Mouse (Mus musculus) gastrocnemius, postnatal 36 days (tissue): ENCODE results near the gene Kcnh6. TPM values are rescaled to one million over a fixed set of nuclear protein-coding genes. Genes with fewer than 3 reads are reported as not detected.

Experiments used
- DNase-seq, 2 experiments: peaks; one replicate each; pipeline ENCODE4 v3.0.0; 2022
- intact Hi-C: fragments of 180-260 bp; cut with DNase I; formaldehyde crosslinking; loops from one replicate; pipeline ENCODE4 v1.15.1; 2025
- long read RNA-seq, 2 experiments: library from polyadenylated mRNA; stranded (forward); transcript quantifications; one replicate each; pipeline ENCODE4 v2.0.0; 2021
- total RNA-seq, 2 experiments: library from RNA; stranded (reverse); gene quantifications; 2 replicates each; pipeline ENCODE4 v1.2.3; 2021

The Kcnh6 gene
- total RNA-seq, result not detected
- long read RNA-seq, experiment 1, result 0 reads
- long read RNA-seq, experiment 2, partial matches to known transcripts, result 0 of 1 reads
- long read RNA-seq, experiment 2, other reads (novel, unspliced or antisense), result 1 of 1 reads

- peak; percentile 44 to 50 for DNase-seq
- intact Hi-C loops, result no loop called here
Measured at GRCm38 (mm10) chr11:106007821-106008220, at the start of gene Kcnh6. Kcnh6 (plus strand) TSS chr11:106008124.

- DNase-seq, result no peak
- intact Hi-C loops, result no loop called here
Measured at GRCm38 (mm10) chr11:105958566-105958965, 49.4 kb upstream of the Kcnh6 start.

- DNase-seq, result no peak
- intact Hi-C loops, result no loop called here
Measured at GRCm38 (mm10) chr11:105959355-105959754, 48.6 kb upstream of the Kcnh6 start.

- DNase-seq, result no peak
- intact Hi-C loops, result no loop called here
Measured at GRCm38 (mm10) chr11:105964691-105965090, 43.2 kb upstream of the Kcnh6 start.

GRCm38 (mm10) chr11:105966288-105966687 is 41.6 kb upstream of the Kcnh6 start:
- intact Hi-C loops, result no loop called here
- no peak for DNase-seq

GRCm38 (mm10) chr11:105967741-105968574 is 40.0 kb upstream of the Kcnh6 start, which contains the start of gene Ace:
Ace (plus strand) TSS chr11:105967945.
- peak; percentile 34 to 59 for DNase-seq
- intact Hi-C loops, result loop anchor here (2.0 kb wide), 1 partner anchor 39 kb away; no protein-coding TSS in a partner anchor

GRCm38 (mm10) chr11:105968948-105969347 is 39.0 kb upstream of the Kcnh6 start:
- DNase-seq, result no peak
- intact Hi-C loops, result loop anchor here (2.0 kb wide), 1 partner anchor 40 kb away; no protein-coding TSS in a partner anchor

GRCm38 (mm10) chr11:105969516-105969915 is 38.4 kb upstream of the Kcnh6 start:
- intact Hi-C loops, result loop anchor here (2.0 kb wide), 1 partner anchor 41 kb away; no protein-coding TSS in a partner anchor
- peak; percentile 50 to 67 for DNase-seq

- intact Hi-C loops, result no loop called here
- peak in 1 of 2 experiments; percentile 34 for DNase-seq
Measured at GRCm38 (mm10) chr11:105974593-105974992, 33.3 kb upstream of the Kcnh6 start.

- intact Hi-C loops, result no loop called here
- DNase-seq, result no peak
Measured at GRCm38 (mm10) chr11:105975050-105975449, 32.9 kb upstream of the Kcnh6 start.

GRCm38 (mm10) chr11:105975636-105976035 is 32.3 kb upstream of the Kcnh6 start:
- intact Hi-C loops, result no loop called here

GRCm38 (mm10) chr11:105978232-105978631 is 29.7 kb upstream of the Kcnh6 start:
- intact Hi-C loops, result no loop called here
- DNase-seq, result no peak

More at GRCm38 (mm10) chr11:105975636-105976035, 32.3 kb upstream of the Kcnh6 start:
- DNase-seq, result no peak

- no peak for DNase-seq
- intact Hi-C loops, result no loop called here
Measured at GRCm38 (mm10) chr11:105978634-105979033, 29.3 kb upstream of the Kcnh6 start.

GRCm38 (mm10) chr11:105984452-105984851 is 23.5 kb upstream of the Kcnh6 start:
- intact Hi-C loops, result no loop called here

GRCm38 (mm10) chr11:105987446-105987845 is 20.5 kb upstream of the Kcnh6 start:
- no peak for DNase-seq
- intact Hi-C loops, result no loop called here

More at GRCm38 (mm10) chr11:105984452-105984851, 23.5 kb upstream of the Kcnh6 start:
- no peak for DNase-seq

GRCm38 (mm10) chr11:105989446-105989845 is 18.5 kb upstream of the Kcnh6 start:
- intact Hi-C loops, result no loop called here
- no peak for DNase-seq

- DNase-seq, result no peak
- intact Hi-C loops, result no loop called here
Measured at GRCm38 (mm10) chr11:105990231-105990630, 17.7 kb upstream of the Kcnh6 start.

GRCm38 (mm10) chr11:105994375-105994774 is 13.5 kb upstream of the Kcnh6 start, which contains the start of gene Ace3:
Ace3 (plus strand) TSS chr11:105994675.
- DNase-seq, result no peak
- intact Hi-C loops, result no loop called here

GRCm38 (mm10) chr11:106000062-106000461 is 7.9 kb upstream of the Kcnh6 start:
- intact Hi-C loops, result no loop called here
- DNase-seq, result no peak

- intact Hi-C loops, result no loop called here
- no peak for DNase-seq
Measured at GRCm38 (mm10) chr11:106001718-106002117, 6.2 kb upstream of the Kcnh6 start.

- no peak for DNase-seq
- intact Hi-C loops, result no loop called here
Measured at GRCm38 (mm10) chr11:106004576-106004975, 3.3 kb upstream of the Kcnh6 start.

- intact Hi-C loops, result no loop called here
- DNase-seq, result no peak
Measured at GRCm38 (mm10) chr11:106005970-106006369, 2.0 kb upstream of the Kcnh6 start.
